Mouse (Mus musculus): ENCODE data around the gene Ikbke. TPM values are rescaled to one million over a fixed set of nuclear protein-coding genes. Genes with fewer than 3 reads are reported as not detected.

Ikbke gene
- total RNA-seq, 1 experiment, result 4.2 TPM

DNA sequence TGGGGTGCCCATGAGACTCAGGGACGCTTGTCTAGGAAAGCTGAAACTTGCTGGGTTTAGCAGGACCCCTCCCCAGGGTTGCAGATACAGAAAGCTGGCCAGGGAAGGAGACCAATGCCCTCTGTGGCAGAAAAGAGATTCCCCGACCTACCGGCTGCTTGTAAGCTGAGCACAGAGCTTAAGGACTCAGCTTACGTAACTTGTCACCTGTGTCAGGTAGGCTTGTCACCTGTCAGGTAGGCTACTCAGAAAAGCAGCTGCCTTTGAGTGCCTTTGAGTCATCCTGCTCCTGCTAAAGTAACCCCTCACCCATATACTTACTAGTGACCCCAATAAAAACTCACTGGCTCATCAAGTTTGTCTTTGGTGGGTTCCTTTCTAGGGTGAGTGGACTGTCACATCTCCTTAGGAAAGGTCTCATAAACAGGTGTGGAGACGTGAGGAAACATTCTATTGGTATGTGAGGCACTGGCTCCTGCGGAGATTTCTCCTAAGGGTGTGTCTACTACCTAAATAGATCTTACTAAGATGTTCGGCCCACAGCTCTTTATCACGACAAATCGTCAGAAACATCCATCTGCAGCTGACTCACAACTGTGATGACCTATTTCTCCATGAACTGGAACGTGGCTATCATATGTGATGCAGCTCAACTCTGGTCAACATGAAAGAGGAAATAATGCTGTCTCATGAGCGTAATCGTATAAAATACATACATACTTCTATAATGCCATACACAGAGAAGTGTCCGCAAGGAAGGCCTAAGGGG, 57.4 kb downstream of the Ikbke start:
- no peak for DNase-seq (ENCODE audit: low read depth, low spot score)
- Histone ChIP-seq H3K36me3 (ENCODE audit: control insufficient read depth, insufficient read depth, low read length, poor library complexity, severe bottlenecking) (no peaks in the 10 kb centered on the region), H3K4me3 (ENCODE audit: insufficient read depth in 1 of 2, low read depth in 1 of 2, low read length in 2 of 2, poor library complexity in 1 of 2, severe bottlenecking in 1 of 2) (no peak overlapping the region), H3K9me3 (ENCODE audit: control insufficient read depth, insufficient read depth, low read depth, low read length) (no peaks in the 10 kb centered on the region), H3K27ac (ENCODE audit: insufficient read depth, low read depth, low read length, poor library complexity, severe bottlenecking) (no peak overlapping the region), H3K9ac (ENCODE audit: insufficient read depth, low read depth, low read length, poor library complexity, severe bottlenecking) (no peak overlapping the region), H3K4me1 (ENCODE audit: control insufficient read depth in 2 of 2, insufficient read depth in 2 of 2, low read length in 2 of 2, poor library complexity in 1 of 2) (no peaks in the 10 kb centered on the region)
- in situ Hi-C loops (cut with MboI; ENCODE audit: low sequenced_read_pairs in 2 of 2, unreplicated experiment in 2 of 2), result no loop called here
- TF ChIP-seq ZNF384 (IDR thresholded peaks at IDR 0.05; ENCODE audit: low read depth, low read length) (no peak), ZC3H11A (IDR thresholded peaks at IDR 0.05; ENCODE audit: borderline replicate concordance, low read depth, low read length) (no peak), MAFK (IDR thresholded peaks at IDR 0.05; ENCODE audit: insufficient read depth, low read depth, low read length) (no peak), HCFC1 (IDR thresholded peaks at IDR 0.05; ENCODE audit: borderline replicate concordance, insufficient read depth, low read length) (no peak), CHD2 (IDR thresholded peaks at IDR 0.05; ENCODE audit: low read depth, low read length) (no peak)

DNA sequence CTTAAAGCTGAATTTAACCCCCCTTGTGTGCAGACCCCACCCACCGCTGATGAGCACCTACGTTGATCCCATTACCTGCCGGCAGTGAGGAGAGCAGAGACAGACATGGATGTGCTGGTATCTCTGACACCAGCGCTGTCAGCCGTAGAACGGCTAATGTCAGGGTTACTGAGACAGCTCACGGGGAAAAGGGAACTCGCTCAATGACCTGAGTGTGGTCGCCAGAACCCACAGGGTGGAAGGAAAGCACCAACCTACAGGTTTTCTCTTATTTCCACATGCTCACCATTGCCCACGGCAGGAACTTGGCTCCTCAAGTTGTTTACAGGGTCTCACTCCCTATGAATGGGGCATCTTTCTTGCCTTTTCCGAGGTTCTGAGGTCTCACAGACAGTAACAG, 60.5 kb downstream of the Ikbke start:
- H3K36me3 ChIP-seq (ENCODE audit: control insufficient read depth, insufficient read depth, low read length, poor library complexity, severe bottlenecking), result no peaks in the 10 kb centered on the region
- in situ Hi-C loops (cut with MboI; ENCODE audit: low sequenced_read_pairs in 2 of 2, unreplicated experiment in 2 of 2), result no loop called here
- no peaks in the 10 kb centered on the region for H3K9me3 ChIP-seq (ENCODE audit: control insufficient read depth, insufficient read depth, low read depth, low read length)
- H3K9ac ChIP-seq (ENCODE audit: insufficient read depth, low read depth, low read length, poor library complexity, severe bottlenecking), result no peak overlapping the region
- TF ChIP-seq HCFC1 (IDR thresholded peaks at IDR 0.05; ENCODE audit: borderline replicate concordance, insufficient read depth, low read length), result no peak
- TF ChIP-seq ZNF384 (IDR thresholded peaks at IDR 0.05; ENCODE audit: low read depth, low read length), result no peak
- no peak for TF ChIP-seq MAFK (IDR thresholded peaks at IDR 0.05; ENCODE audit: insufficient read depth, low read depth, low read length)
- no peak overlapping the region for H3K4me3 ChIP-seq (ENCODE audit: insufficient read depth in 1 of 2, low read depth in 1 of 2, low read length in 2 of 2, poor library complexity in 1 of 2, severe bottlenecking in 1 of 2)
- H3K4me1 ChIP-seq (ENCODE audit: control insufficient read depth in 2 of 2, insufficient read depth in 2 of 2, low read length in 2 of 2, poor library complexity in 1 of 2), result no peaks in the 10 kb centered on the region
- no peak for DNase-seq (ENCODE audit: low read depth, low spot score)
- H3K27ac ChIP-seq (ENCODE audit: insufficient read depth, low read depth, low read length, poor library complexity, severe bottlenecking), result no peak overlapping the region

DNA sequence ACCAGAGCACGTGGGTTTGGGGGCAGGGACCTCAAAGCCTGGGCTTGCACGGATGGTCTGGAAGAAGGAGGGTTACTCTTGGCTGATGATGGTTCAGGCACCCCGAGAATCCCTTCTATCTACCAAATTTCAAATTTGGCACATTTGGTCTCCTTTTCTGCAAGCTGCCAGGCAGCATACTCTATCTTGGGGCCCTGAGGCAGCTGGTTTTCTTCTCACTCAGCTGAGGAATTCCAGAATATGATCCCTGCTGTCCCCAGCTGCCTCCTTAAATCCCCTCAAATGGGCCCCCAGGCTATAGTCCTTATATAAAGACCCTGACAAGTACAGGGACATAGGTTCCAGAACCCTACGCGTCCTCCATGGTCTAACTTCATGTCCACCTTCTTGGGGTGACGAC, 66.0 kb downstream of the Ikbke start:
- DNase-seq (ENCODE audit: low read depth, low spot score), result no peak
- TF ChIP-seq ZNF384 (IDR thresholded peaks at IDR 0.05; ENCODE audit: low read depth, low read length) (no peak), ZC3H11A (IDR thresholded peaks at IDR 0.05; ENCODE audit: borderline replicate concordance, low read depth, low read length) (no peak), CHD2 (IDR thresholded peaks at IDR 0.05; ENCODE audit: low read depth, low read length) (no peak), HCFC1 (IDR thresholded peaks at IDR 0.05; ENCODE audit: borderline replicate concordance, insufficient read depth, low read length) (no peak), MAFK (IDR thresholded peaks at IDR 0.05; ENCODE audit: insufficient read depth, low read depth, low read length) (no peak)

DNA sequence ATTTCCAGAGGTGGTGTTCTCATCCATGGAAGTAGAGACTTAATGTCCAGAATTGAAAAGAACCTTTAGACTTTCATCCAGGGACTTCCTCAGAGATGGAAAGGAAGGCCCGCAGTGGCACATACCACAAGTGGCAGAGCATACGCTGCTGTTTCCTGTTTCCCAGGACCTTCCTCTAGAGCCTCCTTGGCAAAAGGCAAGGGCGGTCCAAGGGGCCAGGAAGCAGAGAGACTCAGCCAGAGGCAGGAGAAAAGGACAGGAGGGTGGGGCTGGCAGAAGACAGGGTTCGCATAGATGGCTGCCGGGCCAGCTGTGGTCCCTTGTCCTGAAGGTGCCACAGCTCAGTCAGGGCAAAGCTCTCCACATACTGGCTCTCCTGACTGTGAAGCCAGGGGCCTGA, 66.5 kb downstream of the Ikbke start:
- Histone ChIP-seq H3K4me1 (ENCODE audit: control insufficient read depth in 2 of 2, insufficient read depth in 2 of 2, low read length in 2 of 2, poor library complexity in 1 of 2) (no peaks in the 10 kb centered on the region), H3K9ac (ENCODE audit: insufficient read depth, low read depth, low read length, poor library complexity, severe bottlenecking) (no peak overlapping the region), H3K36me3 (ENCODE audit: control insufficient read depth, insufficient read depth, low read length, poor library complexity, severe bottlenecking) (no peaks in the 10 kb centered on the region), H3K9me3 (ENCODE audit: control insufficient read depth, insufficient read depth, low read depth, low read length) (no peaks in the 10 kb centered on the region), H3K27ac (ENCODE audit: insufficient read depth, low read depth, low read length, poor library complexity, severe bottlenecking) (no peak overlapping the region), H3K4me3 (ENCODE audit: insufficient read depth in 1 of 2, low read depth in 1 of 2, low read length in 2 of 2, poor library complexity in 1 of 2, severe bottlenecking in 1 of 2) (no peak overlapping the region)
- DNase-seq (ENCODE audit: low read depth, low spot score), result no peak
- in situ Hi-C loops (cut with MboI; ENCODE audit: low sequenced_read_pairs in 2 of 2, unreplicated experiment in 2 of 2), result no loop called here
- TF ChIP-seq MAFK (IDR thresholded peaks at IDR 0.05; ENCODE audit: insufficient read depth, low read depth, low read length) (no peak), ZNF384 (IDR thresholded peaks at IDR 0.05; ENCODE audit: low read depth, low read length) (no peak), CHD2 (IDR thresholded peaks at IDR 0.05; ENCODE audit: low read depth, low read length) (no peak), HCFC1 (IDR thresholded peaks at IDR 0.05; ENCODE audit: borderline replicate concordance, insufficient read depth, low read length) (no peak), ZC3H11A (IDR thresholded peaks at IDR 0.05; ENCODE audit: borderline replicate concordance, low read depth, low read length) (no peak)

More for the DNA sequence above, 66.0 kb downstream of the Ikbke start:
- H3K4me3 ChIP-seq (ENCODE audit: insufficient read depth in 1 of 2, low read depth in 1 of 2, low read length in 2 of 2, poor library complexity in 1 of 2, severe bottlenecking in 1 of 2), result no peak overlapping the region
- no peaks in the 10 kb centered on the region for H3K4me1 ChIP-seq (ENCODE audit: control insufficient read depth in 2 of 2, insufficient read depth in 2 of 2, low read length in 2 of 2, poor library complexity in 1 of 2)
- H3K9ac ChIP-seq (ENCODE audit: insufficient read depth, low read depth, low read length, poor library complexity, severe bottlenecking), result no peak overlapping the region
- no peak overlapping the region for H3K27ac ChIP-seq (ENCODE audit: insufficient read depth, low read depth, low read length, poor library complexity, severe bottlenecking)
- no peaks in the 10 kb centered on the region for H3K36me3 ChIP-seq (ENCODE audit: control insufficient read depth, insufficient read depth, low read length, poor library complexity, severe bottlenecking)
- in situ Hi-C loops (cut with MboI; ENCODE audit: low sequenced_read_pairs in 2 of 2, unreplicated experiment in 2 of 2), result no loop called here
- no peaks in the 10 kb centered on the region for H3K9me3 ChIP-seq (ENCODE audit: control insufficient read depth, insufficient read depth, low read depth, low read length)
